Mouse (Mus musculus) heart, postnatal 0 days (tissue): ENCODE data around the gene Gm32802.
"Not testable (repeated sequence)": the region's sequence is repeated elsewhere in the genome, so short reads cannot be mapped to it uniquely, and the experiment has no call there.

ENCODE experiments used
- CTCF ChIP-seq: IDR thresholded peaks from 2 replicates; pipeline ENCODE4 v1.5.1; 2016; ENCODE audit warnings: antibody characterized with exemption, control low read depth, low read depth
- EP300 ChIP-seq: IDR thresholded peaks from 2 replicates; pipeline ENCODE4 v1.6.1; 2016; ENCODE audit warnings: antibody characterized with exemption, low read depth

- not testable (repeated sequence) for TF ChIP-seq CTCF, EP300
Observed at GRCm38 (mm10) chr10:118240680-118241079, 17.8 kb upstream of the Gm32802 start, which contains the start of gene Gm32717.
